29 mouse cellular contexts compared by ENCODE assay signal in genomic region chr3:107701767-107702394, GRCm38 (mm10). TPM values are rescaled to one million over a fixed set of nuclear protein-coding genes. Genes with fewer than 3 reads are reported as not detected.
DNase-seq lines count a peak whose midpoint lies in the region; ATAC-seq lines count a peak whose summit lies in the region.
"Had no signal": no experiment of that assay in that cellular context is flagged by ENCODE, and none has a peak within 500 bp of the region (broad histone marks: within the 10 kb centered on the region; RNA-seq: fewer than 3 reads in every experiment).

No protein-coding gene starts in this region.

- H3K36me3 ChIP-seq in intestine, embryonic 15.5 days, result no peaks in the 10 kb centered on the region
- H3K36me3 ChIP-seq: embryonic facial prominence, embryonic 13.5 days; embryonic facial prominence, embryonic 15.5 days; forebrain, embryonic 10.5 days; forebrain, embryonic 12.5 days; G1E had no signal

- intact Hi-C loops in heart, postnatal 14 days (cut with DNase I), result no loop called here

- WGBS in intestine, embryonic 15.5 days, result 91% methylated on average over 1 of the region's 1 CpGs

- ATAC-seq in intestine, embryonic 15.5 days, result no peak
- ATAC-seq: activated CD4-positive, CD25-positive, alpha-beta regulatory T cell, adult 4 months; CD4-positive, CD25-positive, alpha-beta regulatory T cell, adult 4 months; forebrain, embryonic 14.5 days; forebrain, embryonic 16.5 days; Patski had no signal

- H3K9ac ChIP-seq in intestine, embryonic 15.5 days, result no peak overlapping the region
- H3K9ac ChIP-seq: embryonic facial prominence, embryonic 13.5 days; embryonic facial prominence, embryonic 15.5 days; forebrain, embryonic 12.5 days had no signal

- H3K4me3 ChIP-seq in intestine, embryonic 15.5 days (replicated peaks), result no peak overlapping the region
- H3K4me3 ChIP-seq: embryonic facial prominence, embryonic 13.5 days; embryonic facial prominence, embryonic 15.5 days; erythroblast, embryonic 14.5 days; forebrain, embryonic 10.5 days; forebrain, embryonic 12.5 days had no signal

- H3K27me3 ChIP-seq in intestine, embryonic 15.5 days (replicated peaks), result no peaks in the 10 kb centered on the region
- H3K27me3 ChIP-seq: CH12.LX; embryonic facial prominence, embryonic 13.5 days; embryonic facial prominence, embryonic 15.5 days; forebrain, embryonic 12.5 days; Patski had no signal

- no peak overlapping the region for H3K4me2 ChIP-seq in intestine, embryonic 15.5 days (replicated peaks)
- H3K4me2 ChIP-seq: embryonic facial prominence, embryonic 13.5 days; embryonic facial prominence, embryonic 15.5 days; forebrain, embryonic 12.5 days had no signal

- DNase-seq in heart, adult 11 months, result peak; percentile 67
- DNase-seq in heart, postnatal 14 days, result no peak
- DNase-seq in 3T3-L1 (ENCODE audit: low read depth, low spot score), result peak; percentile 51
- peak; percentile 25 for DNase-seq in brain, adult 2 months (ENCODE audit: low read depth, low spot score)
- DNase-seq in retina, embryonic 14.5 days (ENCODE audit: low spot score), result no peak
- DNase-seq: adrenal gland, adult 8-10 months; adrenal gland, postnatal 14 days; adrenal gland, postnatal 36 days; B cell, adult 2 months; cerebellum, adult 11 months; cerebellum, adult 18-20 months; cerebellum, adult 8-10 months; cerebellum, adult 9-11 months; cerebellum, postnatal 14 days; cerebellum, postnatal 36 days; embryo, embryonic 11 days had no signal

- H3K27ac ChIP-seq in intestine, embryonic 15.5 days, result no peak overlapping the region
- H3K27ac ChIP-seq: embryonic facial prominence, embryonic 13.5 days; embryonic facial prominence, embryonic 15.5 days; forebrain, embryonic 10.5 days; forebrain, embryonic 12.5 days had no signal

- 0 out of 2 replicates have a peak, but pooled peaks cover 2% of the 10 kb centered on the region for H3K4me1 ChIP-seq in intestine, embryonic 15.5 days (replicated peaks)

- no peaks in the 10 kb centered on the region for H3K9me3 ChIP-seq in intestine, embryonic 15.5 days
- H3K9me3 ChIP-seq: embryonic facial prominence, embryonic 13.5 days; embryonic facial prominence, embryonic 15.5 days; forebrain, embryonic 10.5 days; forebrain, embryonic 12.5 days; G1E had no signal

RNA-seq across cellular contexts. Expression of gene Ahcyl1, which starts 5.5 kb away (rescaled TPM):
- 10 to 100 TPM; 79.1 to 91.9 TPM for total RNA-seq in heart, postnatal 14 days (2021)
- 77.6 and 79.8 TPM in 2 replicates for polyA plus RNA-seq in intestine, embryonic 15.5 days (2015; fragmentation: Nextera tagmentation; extraction: Ambion mirVana)

RNA-seq across cellular contexts. Expression of gene Csf1, which starts 58.4 kb away (rescaled TPM):
- 10 to 100 TPM; 25.5 to 33.6 TPM for total RNA-seq in heart, postnatal 14 days (2021)
- polyA plus RNA-seq in intestine, embryonic 15.5 days (2015; fragmentation: Nextera tagmentation; extraction: Ambion mirVana), result 12.1 and 13.3 TPM in 2 replicates

Comparison
In these comparisons a context has a peak if more than half of its experiments do, and no peak if none do; other contexts are left out.
1. DNase-seq: peak in heart, adult 11 months (single experiment), 3T3-L1 (single experiment) and brain, adult 2 months (single experiment); none in heart, postnatal 14 days (0 of 2) and retina, embryonic 14.5 days (single experiment).